Mouse (Mus musculus) kidney, postnatal 0 days (tissue): ENCODE results near the gene Olfr787. TPM values are rescaled to one million over a fixed set of nuclear protein-coding genes. Genes with fewer than 3 reads are reported as not detected.

Experiments
- ATAC-seq: fragments of 200-750 bp; cut with Nextera tagmentation; replicated peaks from 2 replicates; pipeline ENCODE4 v1.8.0; 2017; ENCODE audit warnings: low read depth, moderate number of reproducible peaks, moderate TSS enrichment, moderate library complexity; ENCODE audit not compliant: low FRiP score
- DNase-seq: peaks from one replicate; pipeline ENCODE4 v3.0.0-alpha.2; 2016; ENCODE audit warnings: low spot score
- H3K27ac ChIP-seq: fragments of 300-500 bp; sonication (generic); 2 replicates; pipeline ENCODE4 v1.5.1; 2014; ENCODE audit warnings: mild to moderate bottlenecking
- H3K27me3 ChIP-seq: fragments of 300-500 bp; sonication (generic); 2 replicates; pipeline ENCODE4 v1.6.1; 2014; ENCODE audit warnings: low read length, mixed read lengths; ENCODE audit not compliant: insufficient read depth
- H3K36me3 ChIP-seq: fragments of 300-500 bp; sonication (generic); 2 replicates; pipeline ENCODE4 v1.6.1; 2014; ENCODE audit warnings: low read length, mixed read lengths; ENCODE audit not compliant: insufficient read depth
- H3K4me1 ChIP-seq: fragments of 300-500 bp; sonication (generic); replicated peaks from 2 replicates; pipeline ENCODE4 v1.6.1; 2014; ENCODE audit warnings: antibody characterized with exemption, low read length, mixed read lengths; ENCODE audit not compliant: insufficient read depth
- H3K4me2 ChIP-seq: fragments of 300-500 bp; sonication (generic); 2 replicates; pipeline ENCODE4 v1.6.1; 2014; ENCODE audit warnings: mild to moderate bottlenecking, low read length, moderate library complexity, mixed read lengths
- H3K4me3 ChIP-seq: fragments of 300-500 bp; sonication (generic); replicated peaks from 2 replicates; pipeline ENCODE4 v1.5.1; 2014; ENCODE audit warnings: low read depth, low read length
- H3K9ac ChIP-seq: fragments of 300-500 bp; sonication (generic); 2 replicates; pipeline ENCODE4 v1.6.1; 2014; ENCODE audit warnings: low read depth, low read length
- H3K9me3 ChIP-seq: fragments of 300-500 bp; sonication (generic); replicated peaks from 2 replicates; pipeline ENCODE4 v1.6.1; 2016; ENCODE audit warnings: low read length, inconsistent platforms, mixed read lengths
- CTCF ChIP-seq: IDR thresholded peaks from 2 replicates; pipeline ENCODE4 v1.5.1; 2016; ENCODE audit warnings: antibody characterized with exemption, low read depth, mild to moderate bottlenecking, moderate library complexity
- polyA plus RNA-seq: library from polyadenylated mRNA; unstranded; fragments of >200 nt; fragmentation: Nextera tagmentation; extraction: Ambion mirVana; gene quantifications from 2 replicates; pipeline ENCODE4 v1.2.1, GENCODE M21; 2015

Gene Olfr787
- polyA plus RNA-seq, 1 experiment from 2014 or later: not detected

DNA sequence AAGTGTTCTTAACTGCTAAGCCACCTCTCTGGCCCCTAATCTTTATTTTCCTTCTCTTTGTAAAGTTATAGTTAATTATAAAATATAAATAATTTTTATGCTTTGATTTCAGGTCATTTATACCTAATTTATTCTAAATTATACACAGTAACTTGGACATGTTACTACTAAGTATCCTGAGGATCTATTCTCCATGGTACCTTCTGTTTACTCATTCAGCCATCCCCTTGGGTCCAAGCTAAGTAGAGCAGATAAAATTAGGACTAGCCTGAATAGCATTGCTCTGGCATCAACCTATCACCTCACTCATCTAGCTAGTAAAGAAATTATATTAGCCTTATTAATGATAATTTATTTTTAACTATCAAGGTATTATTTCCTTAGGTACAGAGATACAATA lies 36.5 kb downstream of the Olfr787 start, which contains the start of gene Olfr790:
Gene Olfr790, plus strand, starts transcription at position 301 of the 400 bp plus-strand sequence.
- Histone ChIP-seq H3K27me3 (no peaks in the 10 kb centered on the region), H3K36me3 (no peaks in the 10 kb centered on the region), H3K4me2 (no peak within 1 kb of the TSS), H3K4me3 (no peak within 1 kb of the TSS), H3K27ac (no peak within 1 kb of the TSS), H3K9me3 (no peaks in the 10 kb centered on the region), H3K4me1 (no peaks in the 10 kb centered on the region), H3K9ac (no peak within 1 kb of the TSS)
- DNase-seq (no peak), ATAC-seq (no peak)
- no peak for TF ChIP-seq CTCF

Other genes starting within 250 kb of the Olfr787 start
- not detected in 2 replicates for gene Olfr774, start 225.7 kb upstream of the Olfr787 start, polyA plus RNA-seq
- not detected in 2 replicates for gene Olfr775, start 213.4 kb upstream of the Olfr787 start, polyA plus RNA-seq
- gene Olfr776, start 202.7 kb upstream of the Olfr787 start, polyA plus RNA-seq: not detected in 2 replicates
- gene Olfr777, start 190.4 kb upstream of the Olfr787 start, polyA plus RNA-seq: not detected in 2 replicates
- not detected in 2 replicates for gene Olfr780, start 143.7 kb upstream of the Olfr787 start, polyA plus RNA-seq
- not detected in 2 replicates for gene Olfr781, start 133.0 kb upstream of the Olfr787 start, polyA plus RNA-seq
- not detected in 2 replicates for gene Olfr782, start 113.0 kb upstream of the Olfr787 start, polyA plus RNA-seq
- gene Olfr784, start 77.8 kb upstream of the Olfr787 start, polyA plus RNA-seq: not detected in 2 replicates
- not detected in 2 replicates for gene Olfr785, start 56.4 kb upstream of the Olfr787 start, polyA plus RNA-seq
- gene Olfr786, start 34.6 kb upstream of the Olfr787 start, polyA plus RNA-seq: not detected in 2 replicates
- gene Olfr788, start 9.1 kb downstream of the Olfr787 start, polyA plus RNA-seq: not detected in 2 replicates
- gene Olfr789, start 22.9 kb downstream of the Olfr787 start, polyA plus RNA-seq: not detected in 2 replicates
- not detected in 2 replicates for gene Olfr790, start 36.6 kb downstream of the Olfr787 start, polyA plus RNA-seq
- gene Olfr791, start 59.9 kb downstream of the Olfr787 start, polyA plus RNA-seq: not detected in 2 replicates
- not detected in 2 replicates for gene Olfr792, start 77.3 kb downstream of the Olfr787 start, polyA plus RNA-seq
- gene Olfr794, start 105.8 kb downstream of the Olfr787 start, polyA plus RNA-seq: not detected in 2 replicates
- gene Olfr796, start 150.7 kb downstream of the Olfr787 start, polyA plus RNA-seq: not detected in 2 replicates
- gene Olfr798, start 166.1 kb downstream of the Olfr787 start, polyA plus RNA-seq: not detected in 2 replicates
- not detected in 2 replicates for gene Olfr799, start 175.6 kb downstream of the Olfr787 start, polyA plus RNA-seq
- gene Olfr800, start 195.8 kb downstream of the Olfr787 start, polyA plus RNA-seq: not detected in 2 replicates
- gene Olfr801, start 212.0 kb downstream of the Olfr787 start, polyA plus RNA-seq: not detected in 2 replicates
- not detected in 2 replicates for gene Olfr802, start 226.3 kb downstream of the Olfr787 start, polyA plus RNA-seq
- not detected in 2 replicates for gene Olfr803, start 232.4 kb downstream of the Olfr787 start, polyA plus RNA-seq
- gene Olfr804, start 241.3 kb downstream of the Olfr787 start, polyA plus RNA-seq: not detected in 2 replicates